Mouse (Mus musculus): ENCODE data around the gene Gm43738. TPM values are rescaled to one million over a fixed set of nuclear protein-coding genes. Genes with fewer than 3 reads are reported as not detected.
"Not testable (repeated sequence)": the region's sequence is repeated elsewhere in the genome, so short reads cannot be mapped to it uniquely, and the experiment has no call there.

The Gm43738 gene
- polyA plus RNA-seq, 1 experiment from 2014 or later: not detected

- H3K4me2 ChIP-seq; H3K4me1 ChIP-seq; H3K9ac ChIP-seq; H3K9me3 ChIP-seq (replicated peaks); H3K27ac ChIP-seq; H3K4me3 ChIP-seq; ATAC-seq; H3K27me3 ChIP-seq: not testable (repeated sequence)
- peaks cover 57% of the 10 kb centered on the region for H3K36me3 ChIP-seq (ENCODE audit: poor library complexity, severe bottlenecking)
Measured at GRCm38 (mm10) chr3:89082287-89082686, 18.6 kb downstream of the Gm43738 start.

GRCm38 (mm10) chr3:89077383-89077782 lies 23.5 kb downstream of the Gm43738 start:
- peaks cover 74% of the 10 kb centered on the region for H3K36me3 ChIP-seq (ENCODE audit: poor library complexity, severe bottlenecking)
- no peak for ATAC-seq
- H3K4me3 ChIP-seq: no peak overlapping the region
- no peak overlapping the region for H3K9ac ChIP-seq
- no peaks in the 10 kb centered on the region for H3K27me3 ChIP-seq
- H3K4me1 ChIP-seq: no peaks in the 10 kb centered on the region
- H3K27ac ChIP-seq: no peak overlapping the region
- 92% methylated on average over 9 of the region's 9 CpGs for WGBS
- H3K9me3 ChIP-seq (replicated peaks): no peaks in the 10 kb centered on the region
- H3K4me2 ChIP-seq: no peak overlapping the region

GRCm38 (mm10) chr3:89067265-89067664 lies 33.6 kb downstream of the Gm43738 start:
- H3K4me1 ChIP-seq: no peaks in the 10 kb centered on the region
- ATAC-seq: no peak
- peaks cover 94% of the 10 kb centered on the region for H3K36me3 ChIP-seq (ENCODE audit: poor library complexity, severe bottlenecking)

GRCm38 (mm10) chr3:89061696-89062095 lies 39.2 kb downstream of the Gm43738 start:
- H3K27ac ChIP-seq: no peak overlapping the region
- H3K4me1 ChIP-seq: no peaks in the 10 kb centered on the region
- no peaks in the 10 kb centered on the region for H3K27me3 ChIP-seq
- H3K9me3 ChIP-seq (replicated peaks): no peaks in the 10 kb centered on the region
- ATAC-seq: no peak
- no peak overlapping the region for H3K4me2 ChIP-seq
- peaks cover 93% of the 10 kb centered on the region for H3K36me3 ChIP-seq (ENCODE audit: poor library complexity, severe bottlenecking)
- no peak overlapping the region for H3K4me3 ChIP-seq
- WGBS: 62% methylated on average over 3 of the region's 3 CpGs
- no peak overlapping the region for H3K9ac ChIP-seq

More at GRCm38 (mm10) chr3:89067265-89067664, 33.6 kb downstream of the Gm43738 start:
- H3K9ac ChIP-seq: no peak overlapping the region
- no peak overlapping the region for H3K4me3 ChIP-seq
- H3K27me3 ChIP-seq: no peaks in the 10 kb centered on the region
- H3K4me2 ChIP-seq: no peak overlapping the region
- no peak overlapping the region for H3K27ac ChIP-seq
- H3K9me3 ChIP-seq (replicated peaks): no peaks in the 10 kb centered on the region

- Histone ChIP-seq H3K9ac (no peak overlapping the region), H3K4me3 (no peak overlapping the region), H3K9me3 (replicated peaks) (no peaks in the 10 kb centered on the region), H3K4me1 (no peaks in the 10 kb centered on the region), H3K27me3 (no peaks in the 10 kb centered on the region), H3K27ac (no peak overlapping the region), H3K36me3 (ENCODE audit: poor library complexity, severe bottlenecking) (peaks cover 94% of the 10 kb centered on the region), H3K4me2 (no peak overlapping the region)
- no peak for ATAC-seq
- 70% methylated on average over 3 of the region's 3 CpGs for WGBS
Measured at GRCm38 (mm10) chr3:89058783-89059182, 42.1 kb downstream of the Gm43738 start.

- Histone ChIP-seq H3K9ac (no peak overlapping the region), H3K36me3 (ENCODE audit: poor library complexity, severe bottlenecking) (peaks cover 94% of the 10 kb centered on the region), H3K4me2 (no peak overlapping the region), H3K27me3 (no peaks in the 10 kb centered on the region), H3K9me3 (replicated peaks) (no peaks in the 10 kb centered on the region), H3K27ac (no peak overlapping the region), H3K4me3 (no peak overlapping the region), H3K4me1 (no peaks in the 10 kb centered on the region)
- no peak for ATAC-seq
- WGBS: 98% methylated on average over 9 of the region's 9 CpGs
Measured at GRCm38 (mm10) chr3:89058361-89058760, 42.5 kb downstream of the Gm43738 start.

- H3K9ac ChIP-seq: no peak overlapping the region
- no peaks in the 10 kb centered on the region for H3K4me1 ChIP-seq
- peaks cover 76% of the 10 kb centered on the region for H3K36me3 ChIP-seq (ENCODE audit: poor library complexity, severe bottlenecking)
- H3K4me2 ChIP-seq: no peak overlapping the region
- H3K4me3 ChIP-seq: no peak overlapping the region
- no peaks in the 10 kb centered on the region for H3K27me3 ChIP-seq
- no peaks in the 10 kb centered on the region for H3K9me3 ChIP-seq (replicated peaks)
- H3K27ac ChIP-seq: no peak overlapping the region
- WGBS: 85% methylated on average over 4 of the region's 4 CpGs
- ATAC-seq: no peak
Measured at GRCm38 (mm10) chr3:89043359-89043758, 57.5 kb downstream of the Gm43738 start.

Other genes starting within 250 kb of the Gm43738 start
- gene Msto1, start 187.1 kb downstream of the Gm43738 start, polyA plus RNA-seq (2015; fragmentation: Nextera tagmentation; extraction: Ambion mirVana): 40.3 and 48.5 TPM in 2 replicates
- gene Ash1l, start 150.5 kb downstream of the Gm43738 start, polyA plus RNA-seq (2015; fragmentation: Nextera tagmentation; extraction: Ambion mirVana): 21.8 and 24.4 TPM in 2 replicates
- gene Dap3, start 149.9 kb downstream of the Gm43738 start, polyA plus RNA-seq (2015; fragmentation: Nextera tagmentation; extraction: Ambion mirVana): 139 and 145 TPM in 2 replicates
- gene Rusc1, start 7.8 kb downstream of the Gm43738 start, polyA plus RNA-seq (2015; fragmentation: Nextera tagmentation; extraction: Ambion mirVana): 38.4 and 40.5 TPM in 2 replicates
- 315 and 326 TPM in 2 replicates for gene Fdps, start 860 bp upstream of the Gm43738 start, polyA plus RNA-seq (2015; fragmentation: Nextera tagmentation; extraction: Ambion mirVana)
- gene Pklr, start 35.0 kb upstream of the Gm43738 start, polyA plus RNA-seq (2015; fragmentation: Nextera tagmentation; extraction: Ambion mirVana): 0.09 and 0.26 TPM in 2 replicates
- 19.0 and 19.6 TPM in 2 replicates for gene Hcn3, start 59.1 kb upstream of the Gm43738 start, polyA plus RNA-seq (2015; fragmentation: Nextera tagmentation; extraction: Ambion mirVana)
- gene Clk2, start 63.7 kb upstream of the Gm43738 start, polyA plus RNA-seq (2015; fragmentation: Nextera tagmentation; extraction: Ambion mirVana): 25.0 and 26.2 TPM in 2 replicates
- 102 and 109 TPM in 2 replicates for gene Scamp3, start 76.4 kb upstream of the Gm43738 start, polyA plus RNA-seq (2015; fragmentation: Nextera tagmentation; extraction: Ambion mirVana)
- 15.1 and 23.0 TPM in 2 replicates for gene Fam189b, start 82.0 kb upstream of the Gm43738 start, polyA plus RNA-seq (2015; fragmentation: Nextera tagmentation; extraction: Ambion mirVana)
- 34.6 and 36.3 TPM in 2 replicates for gene Gba, start 101.8 kb upstream of the Gm43738 start, polyA plus RNA-seq (2015; fragmentation: Nextera tagmentation; extraction: Ambion mirVana)
- 79.2 and 96.1 TPM in 2 replicates for gene Thbs3, start 114.1 kb upstream of the Gm43738 start, polyA plus RNA-seq (2015; fragmentation: Nextera tagmentation; extraction: Ambion mirVana)
- gene Mtx1, start 126.0 kb upstream of the Gm43738 start, polyA plus RNA-seq (2015; fragmentation: Nextera tagmentation; extraction: Ambion mirVana): 196 and 201 TPM in 2 replicates
- gene Muc1, start 128.0 kb upstream of the Gm43738 start, polyA plus RNA-seq (2015; fragmentation: Nextera tagmentation; extraction: Ambion mirVana): 2.8 and 3.1 TPM in 2 replicates
- gene Krtcap2, start 144.9 kb upstream of the Gm43738 start, polyA plus RNA-seq (2015; fragmentation: Nextera tagmentation; extraction: Ambion mirVana): 221 and 237 TPM in 2 replicates
- gene Trim46, start 145.2 kb upstream of the Gm43738 start, polyA plus RNA-seq (2015; fragmentation: Nextera tagmentation; extraction: Ambion mirVana): 36.6 and 43.2 TPM in 2 replicates
- gene Dpm3, start 158.3 kb upstream of the Gm43738 start, polyA plus RNA-seq (2015; fragmentation: Nextera tagmentation; extraction: Ambion mirVana): 100 and 106 TPM in 2 replicates
- gene Slc50a1, start 169.5 kb upstream of the Gm43738 start, polyA plus RNA-seq (2015; fragmentation: Nextera tagmentation; extraction: Ambion mirVana): 25.8 and 32.7 TPM in 2 replicates
- 9.5 and 10.9 TPM in 2 replicates for gene Efna1, start 180.0 kb upstream of the Gm43738 start, polyA plus RNA-seq (2015; fragmentation: Nextera tagmentation; extraction: Ambion mirVana)
- 18.7 and 23.4 TPM in 2 replicates for gene Efna3, start 221.9 kb upstream of the Gm43738 start, polyA plus RNA-seq (2015; fragmentation: Nextera tagmentation; extraction: Ambion mirVana)
- gene Efna4, start 236.9 kb upstream of the Gm43738 start, polyA plus RNA-seq (2015; fragmentation: Nextera tagmentation; extraction: Ambion mirVana): 16.0 and 16.3 TPM in 2 replicates
- gene Adam15, start 248.9 kb upstream of the Gm43738 start, polyA plus RNA-seq (2015; fragmentation: Nextera tagmentation; extraction: Ambion mirVana): 24.1 and 27.5 TPM in 2 replicates

Measured in forebrain, embryonic 13.5 days (tissue).